11 mouse cellular contexts compared by ENCODE assay signal in the genomic region with DNA sequence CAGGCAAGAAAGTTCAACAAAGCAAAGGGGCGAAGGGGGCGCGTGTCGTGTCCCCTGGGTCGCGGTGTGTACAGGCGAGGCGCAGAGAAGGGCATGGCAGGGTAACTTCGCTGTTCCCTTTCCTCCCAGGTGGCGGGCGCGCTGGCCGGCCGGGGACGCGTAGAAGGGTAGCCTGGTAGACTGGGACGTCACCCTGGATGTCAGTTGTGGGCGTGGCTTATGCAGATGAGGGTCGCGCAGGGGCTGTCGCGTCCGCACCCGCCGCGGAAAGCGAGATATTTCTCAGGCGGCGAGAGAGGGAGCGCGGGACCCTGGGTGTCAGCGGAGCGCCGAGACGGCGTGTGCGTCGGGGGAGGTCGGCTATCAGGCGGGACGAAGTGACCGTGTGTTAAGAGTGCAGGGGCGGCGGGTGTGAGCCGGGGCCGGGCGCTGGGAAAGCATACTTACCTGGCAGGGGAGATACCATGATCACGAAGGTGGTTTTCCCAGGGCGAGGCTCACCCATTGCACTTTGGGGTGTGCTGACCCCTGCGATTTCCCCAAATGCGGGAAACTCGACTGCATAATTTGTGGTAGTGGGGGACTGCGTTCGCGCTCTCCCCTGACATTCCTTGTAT. TPM values are rescaled to one million over a fixed set of nuclear protein-coding genes. Genes with fewer than 3 reads are reported as not detected.
DNase-seq lines count a peak whose midpoint lies in the region; ATAC-seq and TF ChIP-seq lines count a peak whose summit lies in the region.
"Not testable (repeated sequence)": the region's sequence is repeated elsewhere in the genome, so short reads cannot be mapped to it uniquely, and the experiment has no call there.
"Had no signal": no experiment of that assay in that cellular context is flagged by ENCODE, and none has a peak within 500 bp of the region (broad histone marks: within the 10 kb centered on the region; RNA-seq: fewer than 3 reads in every experiment).

No protein-coding gene starts in this region.

- DNase-seq in liver, embryonic 11.5 days (ENCODE audit: low spot score): not testable (repeated sequence)

- H3K9ac ChIP-seq in forebrain, embryonic 13.5 days: peak overlapping the region; percentile 52; the same call in 1 of the 2 replicates
- H3K9ac ChIP-seq in heart, embryonic 16.5 days (ENCODE audit: low read length): peak overlapping the region; percentile 69
- not testable (repeated sequence) for H3K9ac ChIP-seq in intestine, postnatal 0 days (ENCODE audit: low read depth, low read length)
- H3K9ac ChIP-seq in liver, embryonic 11.5 days (ENCODE audit: low read depth, low read length): peak overlapping the region; percentile 70
- H3K9ac ChIP-seq in neural tube, embryonic 14.5 days (replicated peaks; ENCODE audit: low read depth, low read length): peak overlapping the region; percentile 13; the same call in 1 of the 2 replicates

- H3K4me1 ChIP-seq in forebrain, embryonic 13.5 days; intestine, postnatal 0 days (replicated peaks; ENCODE audit: control insufficient read depth, insufficient read depth, low read length); neural tube, embryonic 14.5 days (ENCODE audit: control insufficient read depth, insufficient read depth, low read length): not testable (repeated sequence)
- H3K4me1 ChIP-seq in heart, embryonic 16.5 days (ENCODE audit: control insufficient read depth, insufficient read depth, low read length): peaks cover 15% of the 10 kb centered on the region
- peaks cover 15% of the 10 kb centered on the region for H3K4me1 ChIP-seq in liver, embryonic 11.5 days (replicated peaks; ENCODE audit: control insufficient read depth, insufficient read depth, low read length)

- not testable (repeated sequence) for TF ChIP-seq CTCF in intestine, postnatal 0 days (IDR thresholded peaks at IDR 0.05; ENCODE audit: low read depth)

- peaks cover 14% of the 10 kb centered on the region; the same call in 1 of the 2 replicates for H3K27me3 ChIP-seq in forebrain, embryonic 13.5 days
- not testable (repeated sequence) for H3K27me3 ChIP-seq in heart, embryonic 16.5 days (ENCODE audit: control insufficient read depth, insufficient read depth, low read length); intestine, postnatal 0 days (replicated peaks; ENCODE audit: control insufficient read depth, insufficient read depth, low read length); liver, embryonic 11.5 days (replicated peaks; ENCODE audit: control insufficient read depth, insufficient read depth, low read length); neural tube, embryonic 14.5 days (ENCODE audit: control insufficient read depth, insufficient read depth, low read length)

- not testable (repeated sequence) for H3K36me3 ChIP-seq in forebrain, embryonic 13.5 days (ENCODE audit: poor library complexity, severe bottlenecking); heart, embryonic 16.5 days (ENCODE audit: control insufficient read depth, insufficient read depth); intestine, postnatal 0 days (ENCODE audit: control insufficient read depth, insufficient read depth); liver, embryonic 11.5 days (ENCODE audit: control insufficient read depth, insufficient read depth, low read length); neural tube, embryonic 14.5 days (ENCODE audit: control insufficient read depth, insufficient read depth, low read length)

- H3K27ac ChIP-seq in forebrain, embryonic 13.5 days: peak overlapping the region; percentile 89
- H3K27ac ChIP-seq in heart, embryonic 16.5 days (ENCODE audit: low read length): peak overlapping the region; percentile 98
- peak overlapping the region; percentile 82 for H3K27ac ChIP-seq in intestine, postnatal 0 days (ENCODE audit: low read depth, low read length)
- H3K27ac ChIP-seq in liver, embryonic 11.5 days (ENCODE audit: low read depth, low read length): peak overlapping the region; percentile 96
- peak overlapping the region; percentile 85 for H3K27ac ChIP-seq in neural tube, embryonic 14.5 days (ENCODE audit: low read depth, low read length)

- 0% methylated on average over 1 of the region's 55 CpGs for WGBS in forebrain, embryonic 13.5 days
- WGBS in heart, embryonic 16.5 days: no CpG with 5 or more reads among the region's 55 CpGs
- WGBS in intestine, postnatal 0 days: no CpG with 5 or more reads among the region's 55 CpGs
- WGBS in liver, embryonic 11.5 days: 0% methylated on average over 1 of the region's 55 CpGs
- WGBS in neural tube, embryonic 14.5 days: 0% methylated on average over 1 of the region's 55 CpGs

- not testable (repeated sequence) for H3K9me3 ChIP-seq in forebrain, embryonic 13.5 days (replicated peaks); heart, embryonic 16.5 days (replicated peaks; ENCODE audit: control insufficient read depth, low read length); intestine, postnatal 0 days (ENCODE audit: control insufficient read depth); liver, embryonic 11.5 days (ENCODE audit: control insufficient read depth, low read length); neural tube, embryonic 14.5 days (ENCODE audit: control insufficient read depth, low read length)

- peak; percentile 57 for ATAC-seq in common myeloid progenitor, adult 5-6 weeks (replicated peaks; ENCODE audit: low read depth, poor library complexity, severe bottlenecking)
- peak; percentile 86 for ATAC-seq in forebrain, embryonic 13.5 days
- ATAC-seq in heart, embryonic 16.5 days (replicated peaks; ENCODE audit: extremely low read depth, insufficient read depth, low FRiP score): peak; percentile 85
- peak; percentile 73 for ATAC-seq in intestine, postnatal 0 days
- peak; percentile 78 for ATAC-seq in liver, embryonic 11.5 days (replicated peaks; ENCODE audit: low FRiP score)
- peak; percentile 51 for ATAC-seq in megakaryocyte progenitor cell, adult 5-6 weeks (replicated peaks; ENCODE audit: poor library complexity)
- ATAC-seq in neural tube, embryonic 14.5 days (ENCODE audit: low read depth): peak; percentile 85

- H3K4me2 ChIP-seq in forebrain, embryonic 13.5 days: peak overlapping the region; percentile 62
- peak overlapping the region; percentile 82 for H3K4me2 ChIP-seq in heart, embryonic 16.5 days (ENCODE audit: low read depth, low read length)
- H3K4me2 ChIP-seq in intestine, postnatal 0 days (replicated peaks; ENCODE audit: low read depth): peak overlapping the region; percentile 57
- peak overlapping the region; percentile 81 for H3K4me2 ChIP-seq in liver, embryonic 11.5 days
- H3K4me2 ChIP-seq in neural tube, embryonic 14.5 days (ENCODE audit: low read depth, low read length): peak overlapping the region; percentile 53

- H3K4me3 ChIP-seq in forebrain, embryonic 13.5 days: peak overlapping the region; percentile 36
- peak overlapping the region; percentile 51 for H3K4me3 ChIP-seq in heart, embryonic 16.5 days (ENCODE audit: low read length)
- peak overlapping the region; percentile 31 for H3K4me3 ChIP-seq in intestine, postnatal 0 days (ENCODE audit: low read depth, low read length)
- peak overlapping the region; percentile 43 for H3K4me3 ChIP-seq in liver, embryonic 11.5 days (ENCODE audit: low read depth, low read length)
- H3K4me3 ChIP-seq in neural tube, embryonic 14.5 days (ENCODE audit: low read depth, low read length): peak overlapping the region; percentile 32

RNA-seq across cellular contexts. Expression of a gene that starts 36.3 kb away (rescaled TPM):
- not detected in 2 replicates for total RNA-seq in common myeloid progenitor, adult 5-6 weeks (2017)
- not detected in 2 replicates for polyA plus RNA-seq in forebrain, embryonic 13.5 days (2015; fragmentation: Nextera tagmentation; extraction: Ambion mirVana)
- polyA plus RNA-seq in heart, embryonic 16.5 days (2015; fragmentation: Nextera tagmentation; extraction: Ambion mirVana): 1.3 and 1.5 TPM in 2 replicates
- 0.54 and 0.56 TPM in 2 replicates for polyA plus RNA-seq in intestine, postnatal 0 days (2015; fragmentation: Nextera tagmentation; extraction: Ambion mirVana)
- not detected in 2 replicates for polyA plus RNA-seq in liver, embryonic 11.5 days (2014; fragmentation: Nextera tagmentation; extraction: Ambion mirVana)
- not detected in 2 replicates for total RNA-seq in megakaryocyte progenitor cell, adult 5-6 weeks (2015)
- not detected in 2 replicates for total RNA-seq in megakaryocyte progenitor cell, adult 5-6 weeks (2017)
- not detected in 2 replicates for polyA plus RNA-seq in neural tube, embryonic 14.5 days (2014; fragmentation: Nextera tagmentation; extraction: Ambion mirVana)
- total RNA-seq: adrenal gland, adult 18-20 months; gastrocnemius, postnatal 36 days; layer of hippocampus, postnatal 14 days had no signal
- polyA plus RNA-seq: G1E had no signal

RNA-seq across cellular contexts. Expression of a gene that starts 36.6 kb away (rescaled TPM):
- total RNA-seq in common myeloid progenitor, adult 5-6 weeks (2017): not detected in 2 replicates
- 0.25 and 0.36 TPM in 2 replicates for polyA plus RNA-seq in forebrain, embryonic 13.5 days (2015; fragmentation: Nextera tagmentation; extraction: Ambion mirVana)
- 8.5 and 10.9 TPM in 2 replicates for polyA plus RNA-seq in heart, embryonic 16.5 days (2015; fragmentation: Nextera tagmentation; extraction: Ambion mirVana)
- 0.07 TPM in 1 of 2 replicates, not detected in the other for polyA plus RNA-seq in intestine, postnatal 0 days (2015; fragmentation: Nextera tagmentation; extraction: Ambion mirVana)
- polyA plus RNA-seq in liver, embryonic 11.5 days (2014; fragmentation: Nextera tagmentation; extraction: Ambion mirVana): 0.19 and 0.32 TPM in 2 replicates
- not detected in 2 replicates for total RNA-seq in megakaryocyte progenitor cell, adult 5-6 weeks (2015)
- not detected in 2 replicates for total RNA-seq in megakaryocyte progenitor cell, adult 5-6 weeks (2017)
- polyA plus RNA-seq in neural tube, embryonic 14.5 days (2014; fragmentation: Nextera tagmentation; extraction: Ambion mirVana): 1.3 and 2.0 TPM in 2 replicates
- total RNA-seq: G1E had no signal
- polyA plus RNA-seq: G1E had no signal
